In genomic region chr2:180135414-180135813, GRCm38 (mm10) we compare ENCODE assay signal across 25 mouse cellular contexts. TPM values are rescaled to one million over a fixed set of nuclear protein-coding genes. Genes with fewer than 3 reads are reported as not detected.
DNase-seq lines count a peak whose midpoint lies in the region; ATAC-seq and TF ChIP-seq lines count a peak whose summit lies in the region.
"Had no signal": no experiment of that assay in that cellular context is flagged by ENCODE, and none has a peak within 500 bp of the region (broad histone marks: within the 10 kb centered on the region; RNA-seq: fewer than 3 reads in every experiment).

No protein-coding gene starts in this region.

- no peak for ATAC-seq in heart, embryonic 13.5 days (ENCODE audit: extremely low read depth, insufficient number of reproducible peaks, low FRiP score, low TSS enrichment)
- peak; percentile 54; the same call in 1 of the 2 replicates for ATAC-seq in megakaryocyte-erythroid progenitor cell, adult 5-6 weeks (replicated peaks; ENCODE audit: low FRiP score, low TSS enrichment, poor library complexity, severe bottlenecking)
- ATAC-seq: activated CD4-positive, CD25-positive, alpha-beta regulatory T cell, adult 4 months; forebrain, embryonic 13.5 days; forebrain, embryonic 15.5 days; forebrain, postnatal 0 days; Patski had no signal

- H3K27ac ChIP-seq in heart, embryonic 13.5 days (replicated peaks), result 0 out of 2 replicates have a peak overlapping the region, but pooled peaks have one; percentile 36
- 0 out of 2 replicates have a peak overlapping the region, but pooled peaks have one; percentile 17 for H3K27ac ChIP-seq in MEL (ENCODE audit: control insufficient read depth, low read depth, low read length)
- H3K27ac ChIP-seq: embryonic facial prominence, embryonic 13.5 days; embryonic facial prominence, embryonic 15.5 days; forebrain, embryonic 13.5 days; forebrain, embryonic 15.5 days had no signal

- no peak overlapping the region for H3K4me3 ChIP-seq in heart, embryonic 13.5 days
- H3K4me3 ChIP-seq in MEL (ENCODE audit: control insufficient read depth in 1 of 2, insufficient read depth in 1 of 2, low read depth in 2 of 2, low read length in 2 of 2), result no peak overlapping the region
- H3K4me3 ChIP-seq: embryonic facial prominence, embryonic 13.5 days; embryonic facial prominence, embryonic 15.5 days; forebrain, embryonic 13.5 days; forebrain, embryonic 15.5 days had no signal

- H3K4me1 ChIP-seq in heart, embryonic 13.5 days, result peaks cover 25% of the 10 kb centered on the region
- H3K4me1 ChIP-seq in MEL (ENCODE audit: control insufficient read depth in 1 of 2, insufficient read depth in 2 of 2, low read length in 2 of 2), result peaks cover 17 to 28% of the 10 kb centered on the region in 2 experiments
- H3K4me1 ChIP-seq: embryonic facial prominence, embryonic 13.5 days; embryonic facial prominence, embryonic 15.5 days; forebrain, embryonic 13.5 days; forebrain, embryonic 15.5 days had no signal

- H3K79me2 ChIP-seq in MEL (ENCODE audit: control insufficient read depth, insufficient read depth, low read length, poor library complexity), result peaks cover 7% of the 10 kb centered on the region; the same call in 1 of the 2 replicates

- no peak for DNase-seq in heart, adult 11 months
- DNase-seq in MEL (ENCODE audit: low read depth, low spot score) (peak; percentile 77), MEL-GATA-1-ER (ENCODE audit: extremely low read depth, low read depth) (peak; percentile 39)
- no peak for DNase-seq in Muller cell, postnatal 12 days (ENCODE audit: inconsistent ontology term)
- DNase-seq in left cerebral cortex, postnatal 10 days (ENCODE audit: extremely low spot score in 1 of 2, low spot score in 2 of 2), result no peak
- DNase-seq: adrenal gland, adult 8-10 months; adrenal gland, postnatal 14 days; adrenal gland, postnatal 36 days; cerebellum, adult 11-12 months; cerebellum, adult 2 months; cerebellum, adult 9-11 months; cerebellum, postnatal 14 days; cerebellum, postnatal 36 days; embryo, embryonic 11 days; forebrain, postnatal 0 days had no signal

- H3K9me3 ChIP-seq in heart, embryonic 13.5 days, result no peaks in the 10 kb centered on the region
- no peaks in the 10 kb centered on the region for H3K9me3 ChIP-seq in MEL (replicated peaks; ENCODE audit: insufficient read depth, low read length)
- H3K9me3 ChIP-seq: embryonic facial prominence, embryonic 13.5 days; embryonic facial prominence, embryonic 15.5 days; forebrain, embryonic 13.5 days; forebrain, embryonic 15.5 days had no signal

- H3K36me3 ChIP-seq in heart, embryonic 13.5 days, result peaks cover 30% of the 10 kb centered on the region
- H3K36me3 ChIP-seq in MEL (ENCODE audit: control insufficient read depth in 1 of 2, insufficient read depth in 2 of 2, low read length in 2 of 2), result peaks cover 6 to 33% of the 10 kb centered on the region in 2 experiments; a peak in 3 of 4 replicates

- WGBS in heart, embryonic 13.5 days, result 54% methylated on average over 5 of the region's 5 CpGs

- TF ChIP-seq RAD21 in MEL (IDR thresholded peaks at IDR 0.05; ENCODE audit: low read depth, low read length), result no peak

- no peak for TF ChIP-seq EP300 in MEL (IDR thresholded peaks at IDR 0.05; ENCODE audit: low read depth in 1 of 2, low read length in 2 of 2)

- TF ChIP-seq POLR2A in MEL (IDR thresholded peaks at IDR 0.05; ENCODE audit: control insufficient read depth in 1 of 2, insufficient read depth in 1 of 2, low read depth in 1 of 2, low read length in 2 of 2, poor library complexity in 1 of 2), result no peak

- intact Hi-C loops in left cerebral cortex, postnatal 10 days (cut with DNase I), result no loop called here

- no peak for TF ChIP-seq CTCF in MEL (IDR thresholded peaks at IDR 0.05 in 2 of 3, conservative IDR thresholded peaks at IDR 0.05 in 1 of 3; ENCODE audit: control insufficient read depth in 1 of 3, insufficient read depth in 1 of 3, low read depth in 2 of 3, low read length in 3 of 3, poor library complexity in 1 of 3, severe bottlenecking in 1 of 3)

- H3K27me3 ChIP-seq in heart, embryonic 13.5 days (replicated peaks), result no peaks in the 10 kb centered on the region
- no peaks in the 10 kb centered on the region for H3K27me3 ChIP-seq in MEL (ENCODE audit: control insufficient read depth in 1 of 2, insufficient read depth in 2 of 2, low read length in 2 of 2)
- H3K27me3 ChIP-seq: embryonic facial prominence, embryonic 13.5 days; embryonic facial prominence, embryonic 15.5 days; forebrain, embryonic 13.5 days; forebrain, embryonic 15.5 days; Patski had no signal

- H3K9ac ChIP-seq in heart, embryonic 13.5 days, result no peak overlapping the region
- H3K9ac ChIP-seq in MEL (ENCODE audit: control insufficient read depth, low read depth, low read length, poor library complexity, severe bottlenecking), result no peak overlapping the region
- H3K9ac ChIP-seq: embryonic facial prominence, embryonic 13.5 days; embryonic facial prominence, embryonic 15.5 days; forebrain, embryonic 13.5 days; forebrain, embryonic 15.5 days; forebrain, postnatal 0 days had no signal

- H3K4me2 ChIP-seq in heart, embryonic 13.5 days, result no peak overlapping the region
- H3K4me2 ChIP-seq: embryonic facial prominence, embryonic 13.5 days; embryonic facial prominence, embryonic 15.5 days; forebrain, embryonic 13.5 days; forebrain, embryonic 15.5 days had no signal

TF ChIP-seq in MEL, 35 proteins besides CTCF, POLR2A, EP300 and RAD21:
- TF ChIP-seq GATA1 (IDR thresholded peaks at IDR 0.05; ENCODE audit: low read depth, low read length) (peak; percentile 63), NELFE (IDR thresholded peaks at IDR 0.05; ENCODE audit: low read depth, low read length) (no peak), USF2 (IDR thresholded peaks at IDR 0.05; ENCODE audit: borderline replicate concordance in 1 of 2, insufficient read depth in 1 of 2, low read depth in 1 of 2, low read length in 2 of 2) (no peak), MYB (IDR thresholded peaks at IDR 0.05; ENCODE audit: low read depth, low read length) (no peak), TCF12 (IDR thresholded peaks at IDR 0.05; ENCODE audit: low read depth, low read length) (0 out of 2 replicates have a peak, but pooled peaks have one; percentile 10), ZNF384 (IDR thresholded peaks at IDR 0.05; ENCODE audit: low read depth, low read length) (no peak), ETS1 (IDR thresholded peaks at IDR 0.05; ENCODE audit: low read depth, low read length) (no peak), MXI1 (IDR thresholded peaks at IDR 0.05; ENCODE audit: low read depth, low read length) (peak; percentile 36; the same call in 1 of the 2 replicates), ZC3H11A (IDR thresholded peaks at IDR 0.05; ENCODE audit: low read depth, low read length) (no peak), ELF1 (IDR thresholded peaks at IDR 0.05; ENCODE audit: low read depth, low read length) (no peak), SIN3A (IDR thresholded peaks at IDR 0.05; ENCODE audit: low read length) (no peak), TAL1 (IDR thresholded peaks at IDR 0.05; ENCODE audit: low read length) (peak; percentile 11; the same call in 1 of the 2 replicates)

RNA-seq across cellular contexts. Expression of gene Osbpl2, which starts 16.3 kb away (rescaled TPM):
- polyA plus RNA-seq in heart, embryonic 13.5 days (2015; fragmentation: Nextera tagmentation; extraction: Ambion mirVana), result 34.1 and 37.8 TPM in 2 replicates
- total RNA-seq in MEL (2012; rRNA removed), result 13.3 and 18.9 TPM in 2 replicates
- polyA plus RNA-seq in MEL (2012; ENCODE audit: insufficient read depth in 1 of 2, insufficient read length in 2 of 2, low read depth in 1 of 2, low replicate concordance in 2 of 2, missing spikeins in 1 of 2), result 10 to 100 TPM in 1 of 2 experiments, not detected in 1; 25.5 TPM
- total RNA-seq in megakaryocyte-erythroid progenitor cell, adult 5-6 weeks (2014; fragmentation: Nextera tagmentation), result 23.9 and 25.4 TPM in 2 replicates
- 29.4 and 35.1 TPM in 2 replicates for total RNA-seq in megakaryocyte-erythroid progenitor cell, adult 5-6 weeks (2017)
- 10 to 100 TPM; 54.1 to 58.4 TPM for total RNA-seq in left cerebral cortex, postnatal 10 days (2021)

RNA-seq across cellular contexts. Expression of gene Hrh3, which starts 31.1 kb away (rescaled TPM):
- polyA plus RNA-seq in heart, embryonic 13.5 days (2015; fragmentation: Nextera tagmentation; extraction: Ambion mirVana), result not detected in 2 replicates
- not detected in 2 replicates for total RNA-seq in MEL (2012; rRNA removed)
- not detected for polyA plus RNA-seq in MEL (2012; ENCODE audit: insufficient read depth in 1 of 2, insufficient read length in 2 of 2, low read depth in 1 of 2, low replicate concordance in 2 of 2, missing spikeins in 1 of 2)
- total RNA-seq in megakaryocyte-erythroid progenitor cell, adult 5-6 weeks (2014; fragmentation: Nextera tagmentation), result not detected in 2 replicates
- total RNA-seq in megakaryocyte-erythroid progenitor cell, adult 5-6 weeks (2017), result not detected in 2 replicates
- total RNA-seq in left cerebral cortex, postnatal 10 days (2021), result 10 to 100 TPM; 35.9 to 42.1 TPM
- total RNA-seq: adrenal gland, postnatal 14 days; common myeloid progenitor, adult 5-6 weeks had no signal
- polyA plus RNA-seq: activated CD4-positive, CD25-positive, alpha-beta regulatory T cell, adult 4 months; C2C12 had no signal

RNA-seq across cellular contexts. Expression of gene Adrm1, which starts 35.9 kb away (rescaled TPM):
- 150 and 155 TPM in 2 replicates for polyA plus RNA-seq in heart, embryonic 13.5 days (2015; fragmentation: Nextera tagmentation; extraction: Ambion mirVana)
- total RNA-seq in MEL (2012; rRNA removed), result 287 and 295 TPM in 2 replicates
- 100 to 1,000 TPM in 1 of 2 experiments, not detected in 1; 312 TPM for polyA plus RNA-seq in MEL (2012; ENCODE audit: insufficient read depth in 1 of 2, insufficient read length in 2 of 2, low read depth in 1 of 2, low replicate concordance in 2 of 2, missing spikeins in 1 of 2)
- 143 and 144 TPM in 2 replicates for total RNA-seq in megakaryocyte-erythroid progenitor cell, adult 5-6 weeks (2014; fragmentation: Nextera tagmentation)
- total RNA-seq in megakaryocyte-erythroid progenitor cell, adult 5-6 weeks (2017), result 51.7 and 76.2 TPM in 2 replicates
- total RNA-seq in left cerebral cortex, postnatal 10 days (2021), result 100 to 1,000 TPM; 111 to 112 TPM

Comparison
In these comparisons a context has a peak if more than half of its experiments do, and no peak if none do; other contexts are left out.
1. DNase-seq: peak in MEL (single experiment) and MEL-GATA-1-ER (single experiment); none in heart, adult 11 months (single experiment), Muller cell, postnatal 12 days (single experiment) and left cerebral cortex, postnatal 10 days (0 of 2).
2. RNA of gene Hrh3, which starts 31.1 kb away (total RNA-seq): 35.9 to 42.1 TPM in left cerebral cortex, postnatal 10 days; not detected in MEL and not detected in megakaryocyte-erythroid progenitor cell, adult 5-6 weeks; every median in the first group is over 10 times any median in the second.